Mouse (Mus musculus): ENCODE data around the gene Yif1a.

- no peak for TF ChIP-seq CTCF (IDR thresholded peaks at IDR 0.05; ENCODE audit: low read depth)
- TF ChIP-seq EP300 (IDR thresholded peaks at IDR 0.05; ENCODE audit: low read depth), result no peak
Measured at GRCm38 (mm10) chr19:5058801-5059771, 29.3 kb upstream of the Yif1a start.
